Mouse (Mus musculus) neural tube, embryonic 15.5 days (tissue): ENCODE data around the gene AI854703. TPM values are rescaled to one million over a fixed set of nuclear protein-coding genes. Genes with fewer than 3 reads are reported as not detected.

Experiments
- ATAC-seq: fragments of 200-750 bp; cut with Nextera tagmentation; 2 replicates; pipeline ENCODE4 v1.8.0; 2017; ENCODE audit warnings: mild to moderate bottlenecking, moderate TSS enrichment, moderate library complexity; ENCODE audit not compliant: low FRiP score
- H3K27ac ChIP-seq: fragments of 300-500 bp; sonication (generic); replicated peaks from 2 replicates; pipeline ENCODE4 v1.5.1; 2015; ENCODE audit warnings: mild to moderate bottlenecking, inconsistent platforms
- H3K27me3 ChIP-seq: fragments of 300-500 bp; sonication (generic); replicated peaks from 2 replicates; pipeline ENCODE4 v1.6.1; 2015; ENCODE audit warnings: inconsistent platforms
- H3K36me3 ChIP-seq: fragments of 300-500 bp; sonication (generic); 2 replicates; pipeline ENCODE4 v1.6.1; 2015; ENCODE audit warnings: inconsistent platforms
- H3K4me1 ChIP-seq: fragments of 300-500 bp; sonication (generic); 2 replicates; pipeline ENCODE4 v1.6.1; 2015; ENCODE audit warnings: inconsistent platforms
- H3K4me2 ChIP-seq: fragments of 300-500 bp; sonication (generic); 2 replicates; pipeline ENCODE4 v1.6.1; 2015; ENCODE audit warnings: inconsistent platforms, mild to moderate bottlenecking, moderate library complexity
- H3K4me3 ChIP-seq: fragments of 300-500 bp; sonication (generic); replicated peaks from 2 replicates; pipeline ENCODE4 v1.5.1; 2015; ENCODE audit warnings: mild to moderate bottlenecking, inconsistent platforms
- H3K9ac ChIP-seq: fragments of 300-500 bp; sonication (generic); replicated peaks from 2 replicates; pipeline ENCODE4 v1.6.1; 2015; ENCODE audit warnings: mild to moderate bottlenecking, inconsistent platforms
- H3K9me3 ChIP-seq: fragments of 300-500 bp; sonication (generic); replicated peaks from 2 replicates; pipeline ENCODE4 v1.6.1; 2016; ENCODE audit warnings: inconsistent platforms
- WGBS: fragments of 180-500 bp; shearing (Covaris S2); methylation state at CpG from one replicate; pipeline ENCODE4 v1.1.7; 2015; ENCODE audit warnings: mixed read lengths; 5-methylcytosine and 5-hydroxymethylcytosine counted together
- polyA plus RNA-seq: library from polyadenylated mRNA; unstranded; fragments of >200 nt; fragmentation: Nextera tagmentation; extraction: Ambion mirVana; gene quantifications from 2 replicates; pipeline ENCODE4 v1.2.1, GENCODE M21; 2015

The AI854703 gene
- 30.5 and 31.4 TPM in 2 replicates for polyA plus RNA-seq

GRCm38 (mm10) chr6:48626464-48626863, at the start of gene AI854703:
TSS of gene AI854703 (plus strand) at chr6:48626764.
- H3K27ac ChIP-seq, result no peak within 1 kb of the TSS
- H3K4me1 ChIP-seq, result peaks cover 40% of the 10 kb centered on the region
- WGBS, result 27% methylated on average over 8 of the region's 8 CpGs
- H3K4me2 ChIP-seq, result peak within 1 kb of the TSS; percentile 90
- H3K27me3 ChIP-seq, result peaks cover 17% of the 10 kb centered on the region
- peaks cover 4% of the 10 kb centered on the region; the same call in 1 of the 2 replicates for H3K36me3 ChIP-seq
- H3K4me3 ChIP-seq, result peak within 1 kb of the TSS; percentile 57
- H3K9ac ChIP-seq, result peak within 1 kb of the TSS; percentile 60
- ATAC-seq, result no peak
- no peaks in the 10 kb centered on the region for H3K9me3 ChIP-seq

GRCm38 (mm10) chr6:48578736-48579135, 47.8 kb upstream of the AI854703 start:
- Histone ChIP-seq H3K9me3 (no peaks in the 10 kb centered on the region), H3K4me3 (no peak overlapping the region), H3K4me1 (no peaks in the 10 kb centered on the region), H3K27ac (no peak overlapping the region), H3K27me3 (no peaks in the 10 kb centered on the region), H3K4me2 (no peak overlapping the region), H3K9ac (no peak overlapping the region), H3K36me3 (no peaks in the 10 kb centered on the region)
- no peak for ATAC-seq
- 72% methylated on average over 5 of the region's 5 CpGs for WGBS

- Histone ChIP-seq H3K27me3 (no peaks in the 10 kb centered on the region), H3K9ac (no peak overlapping the region), H3K4me3 (no peak overlapping the region), H3K9me3 (no peaks in the 10 kb centered on the region), H3K4me1 (no peaks in the 10 kb centered on the region), H3K27ac (no peak overlapping the region; the same call in 1 of the 2 replicates), H3K36me3 (no peaks in the 10 kb centered on the region), H3K4me2 (no peak overlapping the region)
- WGBS, result 54% methylated on average over 5 of the region's 5 CpGs
- no peak for ATAC-seq
These were observed 47.3 kb upstream of the AI854703 start for GRCm38 (mm10) chr6:48579215-48579648.

GRCm38 (mm10) chr6:48581257-48581656, 45.3 kb upstream of the AI854703 start:
- no peak overlapping the region for H3K9ac ChIP-seq
- no peak overlapping the region for H3K4me3 ChIP-seq
- no peak overlapping the region for H3K27ac ChIP-seq
- no peak for ATAC-seq
- WGBS, result 43% methylated on average over 3 of the region's 3 CpGs
- no peaks in the 10 kb centered on the region for H3K36me3 ChIP-seq
- H3K9me3 ChIP-seq, result no peaks in the 10 kb centered on the region
- no peak overlapping the region for H3K4me2 ChIP-seq
- no peaks in the 10 kb centered on the region for H3K27me3 ChIP-seq
- no peaks in the 10 kb centered on the region for H3K4me1 ChIP-seq

- H3K4me3 ChIP-seq, result no peak overlapping the region
- ATAC-seq, result peak; percentile 45; the same call in 1 of the 2 replicates
- H3K4me1 ChIP-seq, result no peaks in the 10 kb centered on the region
- no peak overlapping the region for H3K9ac ChIP-seq
- H3K9me3 ChIP-seq, result no peaks in the 10 kb centered on the region
- H3K27me3 ChIP-seq, result no peaks in the 10 kb centered on the region
- H3K36me3 ChIP-seq, result no peaks in the 10 kb centered on the region
- 70% methylated on average over 3 of the region's 3 CpGs for WGBS
- H3K27ac ChIP-seq, result no peak overlapping the region
- H3K4me2 ChIP-seq, result no peak overlapping the region
These were observed 44.5 kb upstream of the AI854703 start for GRCm38 (mm10) chr6:48582037-48582436.

GRCm38 (mm10) chr6:48589194-48589750, 37.3 kb upstream of the AI854703 start, which contains the start of gene Gm45021:
TSS of gene Gm45021 (plus strand) at chr6:48589610.
- no peak for ATAC-seq
- no peak within 1 kb of the TSS for H3K4me2 ChIP-seq
- no peak within 1 kb of the TSS for H3K27ac ChIP-seq
- 69% methylated on average over 6 of the region's 6 CpGs for WGBS
- H3K9ac ChIP-seq, result no peak within 1 kb of the TSS
- H3K9me3 ChIP-seq, result no peaks in the 10 kb centered on the region
- no peaks in the 10 kb centered on the region for H3K27me3 ChIP-seq
- no peak within 1 kb of the TSS for H3K4me3 ChIP-seq
- H3K36me3 ChIP-seq, result no peaks in the 10 kb centered on the region
- H3K4me1 ChIP-seq, result peaks cover 9% of the 10 kb centered on the region

- Histone ChIP-seq H3K27me3 (no peaks in the 10 kb centered on the region), H3K27ac (no peak overlapping the region), H3K4me3 (no peak overlapping the region), H3K4me2 (no peak overlapping the region), H3K36me3 (peaks cover 6% of the 10 kb centered on the region), H3K9ac (no peak overlapping the region), H3K4me1 (peaks cover 23% of the 10 kb centered on the region), H3K9me3 (peaks cover 2% of the 10 kb centered on the region)
- ATAC-seq, result no peak
- WGBS, result 33% methylated on average over 3 of the region's 3 CpGs
These were observed 35.2 kb upstream of the AI854703 start for GRCm38 (mm10) chr6:48591221-48591845.

- no peak for ATAC-seq
- Histone ChIP-seq H3K27me3 (no peaks in the 10 kb centered on the region), H3K4me2 (no peak overlapping the region), H3K9me3 (peaks cover 8% of the 10 kb centered on the region), H3K36me3 (peaks cover 12% of the 10 kb centered on the region), H3K4me3 (no peak overlapping the region), H3K4me1 (peaks cover 23% of the 10 kb centered on the region), H3K27ac (no peak overlapping the region), H3K9ac (no peak overlapping the region)
- WGBS, result 89% methylated on average over 6 of the region's 6 CpGs
These were observed 34.7 kb upstream of the AI854703 start for GRCm38 (mm10) chr6:48591871-48592270.

- Histone ChIP-seq H3K4me2 (peak within 1 kb of the TSS; percentile 75), H3K36me3 (peaks cover 27% of the 10 kb centered on the region), H3K4me3 (peak within 1 kb of the TSS; percentile 81), H3K27me3 (no peaks in the 10 kb centered on the region), H3K4me1 (peaks cover 23% of the 10 kb centered on the region), H3K27ac (peak within 1 kb of the TSS; percentile 98), H3K9me3 (peaks cover 18% of the 10 kb centered on the region), H3K9ac (peak within 1 kb of the TSS; percentile 93)
- 2% methylated on average over 45 of the region's 45 CpGs for WGBS
- peak; percentile 93 for ATAC-seq
These were observed 33.2 kb upstream of the AI854703 start, which contains the start of the genes Repin1 and Gm44965 for GRCm38 (mm10) chr6:48593158-48594042. TSS of gene Repin1 (plus strand) at chr6:48593883. TSS of gene Gm44965 (plus strand) at chr6:48593941.

- Histone ChIP-seq H3K36me3 (peaks cover 34% of the 10 kb centered on the region), H3K4me3 (peak overlapping the region; percentile 81), H3K4me2 (peak overlapping the region; percentile 75), H3K27me3 (no peaks in the 10 kb centered on the region), H3K27ac (peak overlapping the region; percentile 98), H3K4me1 (peaks cover 23% of the 10 kb centered on the region), H3K9me3 (peaks cover 18% of the 10 kb centered on the region), H3K9ac (peak overlapping the region; percentile 93)
- peak; percentile 88 for ATAC-seq
- WGBS, result under 1% methylated on average over 37 of the region's 41 CpGs
These were observed 32.4 kb upstream of the AI854703 start for GRCm38 (mm10) chr6:48594043-48594738.

- H3K36me3 ChIP-seq, result peaks cover 45% of the 10 kb centered on the region
- no peak overlapping the region for H3K9ac ChIP-seq
- 50% methylated on average over 1 of the region's 1 CpGs for WGBS
These were observed 31.3 kb upstream of the AI854703 start for GRCm38 (mm10) chr6:48595278-48595677.

More at GRCm38 (mm10) chr6:48595278-48595677, 31.3 kb upstream of the AI854703 start:
- peaks cover 18% of the 10 kb centered on the region for H3K9me3 ChIP-seq
- peak overlapping the region; percentile 75 for H3K4me2 ChIP-seq
- no peak for ATAC-seq
- H3K4me1 ChIP-seq, result peaks cover 23% of the 10 kb centered on the region
- H3K4me3 ChIP-seq, result peak overlapping the region; percentile 81
- H3K27ac ChIP-seq, result peak overlapping the region; percentile 98; the same call in 1 of the 2 replicates
- no peaks in the 10 kb centered on the region for H3K27me3 ChIP-seq
